Mouse (Mus musculus): Measurements from ENCODE around the gene Itgav.
A peak's percentile ranks its signal among the peaks of the same experiment; 100 is the strongest.

Itgav gene

GRCm38 (mm10) chr2:83748581-83749118 lies 24.5 kb downstream of the Itgav start:
- no peak for DNase-seq (ENCODE audit: low spot score in 2 of 2)

- no peak for DNase-seq (ENCODE audit: low spot score in 2 of 2)
Measured at GRCm38 (mm10) chr2:83753008-83753407, 28.8 kb downstream of the Itgav start.

- DNase-seq (ENCODE audit: low spot score in 2 of 2): no peak
Measured at GRCm38 (mm10) chr2:83754306-83754837, 30.2 kb downstream of the Itgav start.

- no peak for DNase-seq (ENCODE audit: low spot score in 2 of 2)
Measured at GRCm38 (mm10) chr2:83758606-83759215, 34.5 kb downstream of the Itgav start.

- DNase-seq (ENCODE audit: low spot score in 2 of 2): no peak
Measured at GRCm38 (mm10) chr2:83759216-83759648, 35.0 kb downstream of the Itgav start.

- DNase-seq (ENCODE audit: low spot score in 2 of 2): no peak
Measured at GRCm38 (mm10) chr2:83759667-83760066, 35.5 kb downstream of the Itgav start.

- DNase-seq (ENCODE audit: low spot score in 2 of 2): no peak
Measured at GRCm38 (mm10) chr2:83760112-83760511, 35.9 kb downstream of the Itgav start.

- no peak for DNase-seq (ENCODE audit: low spot score in 2 of 2)
Measured at GRCm38 (mm10) chr2:83761506-83761905, 37.3 kb downstream of the Itgav start.

- DNase-seq (ENCODE audit: low spot score in 2 of 2): no peak
Measured at GRCm38 (mm10) chr2:83762106-83762855, 38.1 kb downstream of the Itgav start.

GRCm38 (mm10) chr2:83766058-83766457 lies 41.9 kb downstream of the Itgav start:
- DNase-seq (ENCODE audit: low spot score in 2 of 2): no peak

- no peak for DNase-seq (ENCODE audit: low spot score in 2 of 2)
Measured at GRCm38 (mm10) chr2:83766878-83767277, 42.7 kb downstream of the Itgav start.

GRCm38 (mm10) chr2:83768311-83769047 lies 44.3 kb downstream of the Itgav start:
- no peak for DNase-seq (ENCODE audit: low spot score in 2 of 2)

GRCm38 (mm10) chr2:83771155-83771812 lies 47.1 kb downstream of the Itgav start:
- peak in 1 of 2 experiments; percentile 43 for DNase-seq (ENCODE audit: low spot score in 2 of 2)

GRCm38 (mm10) chr2:83791330-83792073 lies 67.3 kb downstream of the Itgav start:
- DNase-seq (ENCODE audit: low spot score in 2 of 2): no peak

GRCm38 (mm10) chr2:83792102-83792501 lies 67.9 kb downstream of the Itgav start:
- no peak for DNase-seq (ENCODE audit: low spot score in 2 of 2)

GRCm38 (mm10) chr2:83795766-83796165 lies 71.6 kb downstream of the Itgav start:
- DNase-seq (ENCODE audit: low spot score in 2 of 2): no peak

- no peak for DNase-seq (ENCODE audit: low spot score in 2 of 2)
Measured at GRCm38 (mm10) chr2:83797902-83798497, 73.8 kb downstream of the Itgav start.

GRCm38 (mm10) chr2:83812483-83813272 lies 88.5 kb downstream of the Itgav start, which contains the start of gene Fam171b:
Gene Fam171b (plus strand): TSS chr2:83812636.
- DNase-seq (ENCODE audit: low spot score in 2 of 2): peak; percentile 85 to 88

GRCm38 (mm10) chr2:83813273-83813892 lies 89.2 kb downstream of the Itgav start:
- DNase-seq (ENCODE audit: low spot score in 2 of 2): peak; percentile 34 to 45

Measured in right cerebral cortex, postnatal 36 days (tissue).